Mouse (Mus musculus): ENCODE measurements around the gene Rnf2.

- TF ChIP-seq CTCF (IDR thresholded peaks at IDR 0.05) (no peak), EP300 (IDR thresholded peaks at IDR 0.05) (peak; percentile 87)
These were observed 10.1 kb upstream of the Rnf2 start for GRCm38 (mm10) chr1:151510811-151511210.

Data from lung, postnatal 0 days (tissue).